8 mouse cellular contexts compared by ENCODE assay signal in genomic region chr4:107802185-107802449, GRCm38 (mm10). TPM values are rescaled to one million over a fixed set of nuclear protein-coding genes. Genes with fewer than 3 reads are reported as not detected.
A peak's percentile ranks its signal among the peaks of the same experiment; 100 is the strongest.
DNase-seq lines count a peak whose midpoint lies in the region; ATAC-seq and TF ChIP-seq lines count a peak whose summit lies in the region.

Lrp8 (plus strand) TSS chr4:107802261.

- peaks cover 31% of the 10 kb centered on the region for H3K79me2 ChIP-seq in C2C12 (ENCODE audit: control insufficient read depth, insufficient read depth)

- peak within 1 kb of the TSS; percentile 57; the same call in 1 of the 2 replicates for H3K27ac ChIP-seq in heart, embryonic 11.5 days (ENCODE audit: low read depth, low read length)
- H3K27ac ChIP-seq in embryonic facial prominence, embryonic 15.5 days (replicated peaks) = peak within 1 kb of the TSS; percentile 25; the same call in 1 of the 2 replicates
- H3K27ac ChIP-seq in midbrain, postnatal 0 days (ENCODE audit: low read depth, low read length) = peak within 1 kb of the TSS; percentile 97

- H3K4me3 ChIP-seq in heart, embryonic 11.5 days (ENCODE audit: low read depth, low read length) = peak within 1 kb of the TSS; percentile 69
- H3K4me3 ChIP-seq in C2C12 (ENCODE audit: insufficient read depth, poor library complexity, severe bottlenecking) = peak within 1 kb of the TSS; percentile 52
- peak within 1 kb of the TSS; percentile 72 for H3K4me3 ChIP-seq in embryonic facial prominence, embryonic 15.5 days (replicated peaks)
- H3K4me3 ChIP-seq in midbrain, postnatal 0 days (ENCODE audit: low read depth, low read length) = peak within 1 kb of the TSS; percentile 85

- TF ChIP-seq CTCF in C2C12 (IDR thresholded peaks at IDR 0.05; ENCODE audit: control insufficient read depth, insufficient read depth, insufficient read length) = no peak
- TF ChIP-seq CTCF in midbrain, postnatal 0 days (IDR thresholded peaks at IDR 0.05) = no peak

- H3K9ac ChIP-seq in heart, embryonic 11.5 days (ENCODE audit: low read depth, low read length) = peak within 1 kb of the TSS; percentile 75
- H3K9ac ChIP-seq in embryonic facial prominence, embryonic 15.5 days = peak within 1 kb of the TSS; percentile 62
- H3K9ac ChIP-seq in midbrain, postnatal 0 days (replicated peaks; ENCODE audit: low read length, poor library complexity, severe bottlenecking) = peak within 1 kb of the TSS; percentile 93

- peak within 1 kb of the TSS; percentile 93 for H3ac ChIP-seq in C2C12 (ENCODE audit: control insufficient read depth, insufficient read length, low read depth)

- peaks cover 26% of the 10 kb centered on the region for H3K79me3 ChIP-seq in C2C12 (ENCODE audit: low read depth)

- peak within 1 kb of the TSS; percentile 100 for H3K4me2 ChIP-seq in heart, embryonic 11.5 days
- H3K4me2 ChIP-seq in embryonic facial prominence, embryonic 15.5 days (replicated peaks) = peak within 1 kb of the TSS; percentile 99
- H3K4me2 ChIP-seq in midbrain, postnatal 0 days (ENCODE audit: low read depth, low read length, poor library complexity, severe bottlenecking) = peak within 1 kb of the TSS; percentile 92

- no peak for ATAC-seq in heart, embryonic 11.5 days (replicated peaks; ENCODE audit: insufficient number of reproducible peaks, low FRiP score, low TSS enrichment)
- ATAC-seq in embryonic facial prominence, embryonic 15.5 days (ENCODE audit: insufficient number of reproducible peaks, low FRiP score, low TSS enrichment, low read depth) = no peak
- ATAC-seq in midbrain, postnatal 0 days (ENCODE audit: low FRiP score) = no peak; the same call in 1 of the 2 replicates

- peaks cover 9% of the 10 kb centered on the region; the same call in 1 of the 2 replicates for H3K4me1 ChIP-seq in heart, embryonic 11.5 days (ENCODE audit: control insufficient read depth, insufficient read depth, low read length)
- peaks cover 28% of the 10 kb centered on the region for H3K4me1 ChIP-seq in embryonic facial prominence, embryonic 15.5 days
- H3K4me1 ChIP-seq in midbrain, postnatal 0 days (ENCODE audit: insufficient read depth, low read length) = peaks cover 15% of the 10 kb centered on the region; the same call in 1 of the 2 replicates

- under 1% methylated on average over 16 of the region's 44 CpGs for WGBS in heart, embryonic 11.5 days (ENCODE audit: insufficient replicate concordance)
- 1% methylated on average over 25 of the region's 44 CpGs for WGBS in embryonic facial prominence, embryonic 15.5 days
- 0% methylated on average over 1 of the region's 44 CpGs for WGBS in midbrain, postnatal 0 days

- H3K27me3 ChIP-seq in heart, embryonic 11.5 days (ENCODE audit: control insufficient read depth, insufficient read depth, low read length) = peaks cover 38% of the 10 kb centered on the region
- no peaks in the 10 kb centered on the region for H3K27me3 ChIP-seq in C2C12 (ENCODE audit: control insufficient read depth, insufficient read depth, insufficient read length)
- peaks cover 21% of the 10 kb centered on the region for H3K27me3 ChIP-seq in embryonic facial prominence, embryonic 15.5 days
- no peaks in the 10 kb centered on the region for H3K27me3 ChIP-seq in midbrain, postnatal 0 days (ENCODE audit: insufficient read depth, low read length)

- no peak for DNase-seq in heart, adult 11 months
- no peak for DNase-seq in layer of hippocampus, postnatal 36 days
- DNase-seq in midbrain, postnatal 0 days (ENCODE audit: low spot score) = no peak
- DNase-seq in cerebellum, adult 9-10 months = no peak
- no peak for DNase-seq in embryo, embryonic 10 days (ENCODE audit: low spot score)

- H3K36me3 ChIP-seq in heart, embryonic 11.5 days (ENCODE audit: control insufficient read depth, insufficient read depth, low read length) = no peaks in the 10 kb centered on the region
- H3K36me3 ChIP-seq in C2C12 (ENCODE audit: control insufficient read depth, insufficient read depth) = peaks cover 18% of the 10 kb centered on the region
- no peaks in the 10 kb centered on the region for H3K36me3 ChIP-seq in embryonic facial prominence, embryonic 15.5 days
- H3K36me3 ChIP-seq in midbrain, postnatal 0 days (ENCODE audit: insufficient read depth, low read length) = peaks cover 9% of the 10 kb centered on the region; the same call in 1 of the 2 replicates

- H3K9me3 ChIP-seq in heart, embryonic 11.5 days (replicated peaks; ENCODE audit: control insufficient read depth, low read length) = no peaks in the 10 kb centered on the region
- no peaks in the 10 kb centered on the region for H3K9me3 ChIP-seq in embryonic facial prominence, embryonic 15.5 days (replicated peaks)
- H3K9me3 ChIP-seq in midbrain, postnatal 0 days (ENCODE audit: low read length) = no peaks in the 10 kb centered on the region

TF ChIP-seq in C2C12, 6 proteins besides CTCF, POLR2A, EP300 and RAD21:
- TF ChIP-seq MAX (IDR thresholded peaks at IDR 0.05) (no peak), CEBPB (IDR thresholded peaks at IDR 0.05; ENCODE audit: low read depth) (no peak), MYOG (IDR thresholded peaks at IDR 0.05; ENCODE audit: control insufficient read depth, extremely low read depth, insufficient read length) (no peak), FOSL1 (IDR thresholded peaks at IDR 0.05; ENCODE audit: insufficient read depth, low read length, poor library complexity, severe bottlenecking) (no peak), USF1 (IDR thresholded peaks at IDR 0.05; ENCODE audit: low read depth) (no peak), MYOD1 (IDR thresholded peaks at IDR 0.05; ENCODE audit: control insufficient read depth, insufficient read length, low read depth) (no peak)
TF ChIP-seq in C2C12: peak in this region for 0.

RNA-seq across cellular contexts. Expression of gene Lrp8, which starts in this region (rescaled TPM):
- 1.1 and 1.8 TPM in 2 replicates for polyA plus RNA-seq in heart, embryonic 11.5 days (2014; fragmentation: Nextera tagmentation; extraction: Ambion mirVana)
- polyA plus RNA-seq in C2C12 (2012; fragmentation: generic; extraction: Trizol) = 8.3 TPM
- polyA plus RNA-seq in embryonic facial prominence, embryonic 15.5 days (2015; fragmentation: Nextera tagmentation; extraction: Ambion mirVana) = 3.5 and 3.9 TPM in 2 replicates
- 10 to 100 TPM; 91.7 to 95.3 TPM for total RNA-seq in layer of hippocampus, postnatal 36 days (2021)
- total RNA-seq in midbrain, postnatal 0 days (2014; rRNA removed) = 74.1 and 78.5 TPM in 2 replicates
- polyA plus RNA-seq in midbrain, postnatal 0 days (2015; fragmentation: Nextera tagmentation; extraction: Ambion mirVana) = 31.9 and 35.2 TPM in 2 replicates

Comparison
In these comparisons a context has a peak if more than half of its experiments do, and no peak if none do; other contexts are left out.
1. H3K27ac ChIP-seq: peak in every context shown above with its lines; median percentile 97 in midbrain, postnatal 0 days; 57 in heart, embryonic 11.5 days; 25 in embryonic facial prominence, embryonic 15.5 days.